In genomic region chr19:37174716-37175435, GRCm38 (mm10) we compare ENCODE assay signal across 7 mouse cellular contexts. TPM values are rescaled to one million over a fixed set of nuclear protein-coding genes. Genes with fewer than 3 reads are reported as not detected.
DNase-seq lines count a peak whose midpoint lies in the region; ATAC-seq and TF ChIP-seq lines count a peak whose summit lies in the region.

No protein-coding gene starts in this region.

- peak overlapping the region; percentile 100 for H3K4me2 ChIP-seq in intestine, postnatal 0 days (replicated peaks; ENCODE audit: low read depth)
- peak overlapping the region; percentile 99 for H3K4me2 ChIP-seq in midbrain, embryonic 11.5 days

- TF ChIP-seq CTCF in intestine, postnatal 0 days (IDR thresholded peaks at IDR 0.05; ENCODE audit: low read depth), result no peak

- H3K27me3 ChIP-seq in intestine, postnatal 0 days (replicated peaks; ENCODE audit: control insufficient read depth, insufficient read depth, low read length), result 0 out of 2 replicates have a peak, but pooled peaks cover 8% of the 10 kb centered on the region
- H3K27me3 ChIP-seq in limb, embryonic 10.5 days (ENCODE audit: low read depth, poor library complexity, severe bottlenecking), result peaks cover 48% of the 10 kb centered on the region
- H3K27me3 ChIP-seq in midbrain, embryonic 11.5 days (ENCODE audit: control insufficient read depth, insufficient read depth, low read length), result peaks cover 6% of the 10 kb centered on the region

- peak; percentile 77 to 90 for DNase-seq in adrenal gland, adult (ENCODE audit: inconsistent age in 2 of 2, low spot score in 1 of 2)
- DNase-seq in embryo, embryonic 10 days (ENCODE audit: low spot score), result peak; percentile 77
- peak; percentile 25 to 59 for DNase-seq in gastrocnemius, postnatal 4 days (ENCODE audit: low spot score in 2 of 2)
- DNase-seq in limb, embryonic 10.5 days (ENCODE audit: low spot score), result peak; percentile 50
- DNase-seq in midbrain, embryonic 11.5 days (ENCODE audit: low spot score, missing footprints), result peak; percentile 98
- peak; percentile 27 for DNase-seq in spleen, adult 12 weeks (ENCODE audit: low spot score)

- H3K4me3 ChIP-seq in intestine, postnatal 0 days (ENCODE audit: low read depth, low read length), result peak overlapping the region; percentile 67
- peak overlapping the region; percentile 74 for H3K4me3 ChIP-seq in limb, embryonic 10.5 days
- peak overlapping the region; percentile 68 for H3K4me3 ChIP-seq in midbrain, embryonic 11.5 days (ENCODE audit: low read depth, low read length)

- under 1% methylated on average over 36 of the region's 36 CpGs for WGBS in intestine, postnatal 0 days
- under 1% methylated on average over 36 of the region's 36 CpGs for WGBS in limb, embryonic 10.5 days
- WGBS in midbrain, embryonic 11.5 days, result 0% methylated on average over 36 of the region's 36 CpGs

- H3K36me3 ChIP-seq in intestine, postnatal 0 days (ENCODE audit: control insufficient read depth, insufficient read depth), result no peaks in the 10 kb centered on the region
- no peaks in the 10 kb centered on the region for H3K36me3 ChIP-seq in limb, embryonic 10.5 days
- H3K36me3 ChIP-seq in midbrain, embryonic 11.5 days (ENCODE audit: control insufficient read depth, insufficient read depth, low read length), result no peaks in the 10 kb centered on the region

- no peaks in the 10 kb centered on the region for H3K4me1 ChIP-seq in intestine, postnatal 0 days (replicated peaks; ENCODE audit: control insufficient read depth, insufficient read depth, low read length)
- H3K4me1 ChIP-seq in limb, embryonic 10.5 days, result peaks cover 27% of the 10 kb centered on the region
- peaks cover 10% of the 10 kb centered on the region for H3K4me1 ChIP-seq in midbrain, embryonic 11.5 days (ENCODE audit: control insufficient read depth, insufficient read depth, low read length)

- peak; percentile 45; the same call in 1 of the 2 replicates for ATAC-seq in intestine, postnatal 0 days
- ATAC-seq in midbrain, embryonic 11.5 days (ENCODE audit: low FRiP score), result peak; percentile 78

- no peaks in the 10 kb centered on the region for H3K9me3 ChIP-seq in intestine, postnatal 0 days (ENCODE audit: control insufficient read depth)
- H3K9me3 ChIP-seq in limb, embryonic 10.5 days (replicated peaks), result no peaks in the 10 kb centered on the region
- no peaks in the 10 kb centered on the region for H3K9me3 ChIP-seq in midbrain, embryonic 11.5 days (ENCODE audit: control insufficient read depth, low read length)

- H3K9ac ChIP-seq in intestine, postnatal 0 days (ENCODE audit: low read depth, low read length), result peak overlapping the region; percentile 60
- H3K9ac ChIP-seq in midbrain, embryonic 11.5 days (ENCODE audit: low read length), result peak overlapping the region; percentile 67

- peak overlapping the region; percentile 78 for H3K27ac ChIP-seq in intestine, postnatal 0 days (ENCODE audit: low read depth, low read length)
- peak overlapping the region; percentile 62 for H3K27ac ChIP-seq in limb, embryonic 10.5 days
- H3K27ac ChIP-seq in midbrain, embryonic 11.5 days (ENCODE audit: low read depth, low read length), result peak overlapping the region; percentile 67

RNA-seq across cellular contexts. Expression of gene March5, which starts 32.5 kb away (rescaled TPM):
- 10 to 100 TPM; 54.7 to 59.5 TPM for total RNA-seq in gastrocnemius, postnatal 4 days (2021)
- 44.9 and 45.6 TPM in 2 replicates for polyA plus RNA-seq in intestine, postnatal 0 days (2015; fragmentation: Nextera tagmentation; extraction: Ambion mirVana)
- 128 and 130 TPM in 2 replicates for polyA plus RNA-seq in limb, embryonic 10.5 days (2016; fragmentation: Nextera tagmentation; extraction: Ambion mirVana)
- 155 and 159 TPM in 2 replicates for polyA plus RNA-seq in midbrain, embryonic 11.5 days (2014; fragmentation: Nextera tagmentation; extraction: Ambion mirVana)

RNA-seq across cellular contexts. Expression of gene Cpeb3, which starts 33.5 kb away (rescaled TPM):
- total RNA-seq in gastrocnemius, postnatal 4 days (2021), result 10 to 100 TPM; 15.7 to 21.9 TPM
- 1.6 TPM in 2 replicates for polyA plus RNA-seq in intestine, postnatal 0 days (2015; fragmentation: Nextera tagmentation; extraction: Ambion mirVana)
- 0.65 and 0.78 TPM in 2 replicates for polyA plus RNA-seq in limb, embryonic 10.5 days (2016; fragmentation: Nextera tagmentation; extraction: Ambion mirVana)
- polyA plus RNA-seq in midbrain, embryonic 11.5 days (2014; fragmentation: Nextera tagmentation; extraction: Ambion mirVana), result 2.9 and 3.1 TPM in 2 replicates

Comparison
In these comparisons a context has a peak if more than half of its experiments do, and no peak if none do; other contexts are left out.
1. Peak in every context shown above with its lines: DNase-seq, ATAC-seq, H3K4me3 ChIP-seq and H3K27ac ChIP-seq.
2. DNase-seq: peak in every context shown above with its lines; median percentile 98 in midbrain, embryonic 11.5 days; 84 in adrenal gland, adult; 77 in embryo, embryonic 10 days; 50 in limb, embryonic 10.5 days; 42 in gastrocnemius, postnatal 4 days; 27 in spleen, adult 12 weeks.